Mouse (Mus musculus) megakaryocyte, embryonic 14.5 days (primary cell): ENCODE measurements around the gene Fam168a. TPM values are rescaled to one million over a fixed set of nuclear protein-coding genes. Genes with fewer than 3 reads are reported as not detected.
"Not testable (repeated sequence)": the region's sequence is repeated elsewhere in the genome, so short reads cannot be mapped to it uniquely, and the experiment has no call there.

Experiments
- H3K27me3 ChIP-seq: replicated peaks from 2 replicates; pipeline ENCODE3; 2012; ENCODE audit warnings: inconsistent platforms
- H3K36me3 ChIP-seq: replicated peaks from 2 replicates; pipeline ENCODE3; 2012; ENCODE audit warnings: low read length, inconsistent platforms, mixed read lengths
- H3K4me1 ChIP-seq: 2 replicates; pipeline ENCODE4 v1.6.1; 2012; ENCODE audit warnings: inconsistent platforms
- H3K4me3 ChIP-seq: replicated peaks from 2 replicates; pipeline ENCODE3; 2012; ENCODE audit warnings: moderate library complexity, mild to moderate bottlenecking, inconsistent platforms
- H3K9me3 ChIP-seq: 2 replicates; pipeline ENCODE4 v1.6.1; 2012; ENCODE audit warnings: inconsistent platforms
- FLI1 ChIP-seq: IDR thresholded peaks from 2 replicates; pipeline ENCODE4 v1.6.1; 2012; ENCODE audit warnings: low read length, inconsistent platforms, mixed read lengths
- GATA1 ChIP-seq: IDR thresholded peaks from 3 replicates; pipeline ENCODE4 v1.6.1; 2012; ENCODE audit warnings: mixed read lengths, low read length, inconsistent platforms, borderline replicate concordance
- polyA plus RNA-seq: library from polyadenylated mRNA; stranded (reverse); fragments of >175 nt; gene quantifications from 2 replicates; pipeline ENCODE4 v1.2.3, GENCODE M21; 2012; ENCODE audit warnings: low replicate concordance; ENCODE audit not compliant: insufficient read depth

Fam168a gene
- polyA plus RNA-seq, 1 experiment: 2.9 TPM

DNA sequence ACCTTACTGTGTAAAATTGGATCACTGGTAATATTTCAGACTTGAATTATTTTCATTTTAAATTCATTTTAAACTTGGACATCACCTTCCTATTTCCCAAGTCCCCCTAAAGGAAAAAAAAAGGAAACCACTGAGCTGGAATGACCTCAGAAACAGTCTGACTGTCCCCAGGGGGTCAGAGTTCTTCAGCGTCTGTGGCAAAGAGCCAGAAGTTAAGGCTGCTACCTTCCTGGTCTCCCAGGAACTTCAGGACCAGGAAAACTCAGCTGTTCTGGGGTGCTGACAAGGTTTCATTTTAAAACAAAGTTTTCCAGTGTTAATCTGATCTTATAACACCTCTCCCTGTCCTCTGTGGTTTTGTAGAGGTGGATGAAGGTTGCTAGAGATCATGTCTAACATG, 131.3 kb downstream of the Fam168a start:
- H3K9me3 ChIP-seq: no peaks in the 10 kb centered on the region
- TF ChIP-seq GATA1 (no peak), FLI1 (no peak)
- no peaks in the 10 kb centered on the region for H3K27me3 ChIP-seq
- peaks cover 72% of the 10 kb centered on the region for H3K36me3 ChIP-seq
- peaks cover 17% of the 10 kb centered on the region for H3K4me1 ChIP-seq
- H3K4me3 ChIP-seq: no peak overlapping the region

GRCm38 (mm10) chr7:100839632-100840402, 133.4 kb downstream of the Fam168a start:
- peaks cover 62% of the 10 kb centered on the region for H3K36me3 ChIP-seq
- H3K4me3 ChIP-seq: no peak overlapping the region
- TF ChIP-seq GATA1 (no peak; the same call in 2 of the 3 replicates), FLI1 (no peak)
- no peaks in the 10 kb centered on the region for H3K27me3 ChIP-seq
- peaks cover 33% of the 10 kb centered on the region for H3K4me1 ChIP-seq
- no peaks in the 10 kb centered on the region for H3K9me3 ChIP-seq

GRCm38 (mm10) chr7:100840906-100841305, 134.5 kb downstream of the Fam168a start:
- peaks cover 44% of the 10 kb centered on the region for H3K4me1 ChIP-seq
- H3K4me3 ChIP-seq: no peak overlapping the region
- H3K36me3 ChIP-seq: peaks cover 51% of the 10 kb centered on the region
- no peak for TF ChIP-seq FLI1
- TF ChIP-seq GATA1: no peak
- no peaks in the 10 kb centered on the region for H3K27me3 ChIP-seq
- H3K9me3 ChIP-seq: no peaks in the 10 kb centered on the region

DNA sequence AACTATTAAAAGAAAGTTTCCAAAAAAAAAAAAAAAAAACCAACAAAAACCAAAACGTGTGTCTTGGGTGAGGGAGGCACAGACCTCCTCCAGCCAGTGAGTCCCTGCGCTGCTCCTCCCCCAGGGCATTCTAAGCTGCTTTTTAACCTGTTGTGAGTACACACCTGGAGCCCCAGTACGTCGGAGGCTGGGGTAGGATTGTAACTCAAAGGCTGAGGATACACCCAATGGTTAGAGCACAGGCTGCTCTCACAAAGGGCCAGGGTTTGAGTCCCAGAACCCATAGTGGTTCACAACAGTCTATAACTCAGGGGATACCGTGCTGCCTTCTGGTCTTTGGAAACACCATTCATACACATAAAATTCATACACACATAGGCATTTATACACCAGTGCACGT, 135.2 kb downstream of the Fam168a start:
- TF ChIP-seq FLI1 (no peak), GATA1 (no peak)
- Histone ChIP-seq H3K36me3 (peaks cover 45% of the 10 kb centered on the region), H3K4me3 (no peak overlapping the region), H3K4me1 (peaks cover 51% of the 10 kb centered on the region), H3K9me3 (no peaks in the 10 kb centered on the region), H3K27me3 (no peaks in the 10 kb centered on the region)

DNA sequence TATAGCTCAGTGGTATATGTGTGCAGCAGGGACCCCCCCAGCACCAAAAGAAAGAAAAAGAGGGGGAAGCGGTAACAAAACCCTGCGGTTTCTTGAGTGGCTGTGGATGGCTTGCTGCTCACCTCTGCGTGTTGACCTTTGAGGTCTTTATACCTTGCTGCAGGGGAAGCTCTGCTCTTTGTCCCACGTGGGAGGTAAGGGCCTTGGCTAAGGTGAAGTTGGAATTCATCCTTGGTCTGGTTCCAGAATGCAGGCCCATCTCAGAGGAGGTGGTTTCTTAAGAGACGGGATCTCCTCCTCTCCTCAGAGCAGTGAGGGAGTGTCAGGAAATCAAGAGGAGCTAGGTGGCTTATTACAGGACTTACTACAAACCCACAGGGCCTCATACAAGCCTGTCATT, 135.7 kb downstream of the Fam168a start:
- H3K36me3 ChIP-seq: peaks cover 45% of the 10 kb centered on the region
- H3K9me3 ChIP-seq: no peaks in the 10 kb centered on the region
- peaks cover 57% of the 10 kb centered on the region for H3K4me1 ChIP-seq
- H3K27me3 ChIP-seq: no peaks in the 10 kb centered on the region
- no peak for TF ChIP-seq FLI1
- TF ChIP-seq GATA1: no peak
- no peak overlapping the region for H3K4me3 ChIP-seq

DNA sequence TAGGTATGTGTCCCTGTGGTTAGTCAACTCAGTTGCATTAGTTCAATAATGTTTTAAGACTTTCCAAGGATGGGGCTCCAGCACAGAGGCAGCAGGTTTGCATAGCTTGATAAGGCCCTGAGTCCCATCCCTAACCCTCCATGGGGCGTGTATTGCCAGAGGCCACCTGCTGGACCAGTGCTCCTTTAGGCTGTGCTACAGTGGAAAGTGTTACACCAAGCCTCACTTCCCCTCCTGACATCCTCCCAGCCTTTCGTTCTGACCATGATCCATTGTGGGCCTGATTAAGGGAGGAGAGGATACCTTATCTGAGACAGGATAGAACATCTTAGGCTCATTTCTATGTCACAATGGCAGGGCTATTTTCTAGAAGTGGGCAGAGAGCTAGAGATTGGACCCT, 137.4 kb downstream of the Fam168a start:
- Histone ChIP-seq H3K9me3 (no peaks in the 10 kb centered on the region), H3K36me3 (peaks cover 46% of the 10 kb centered on the region), H3K27me3 (no peaks in the 10 kb centered on the region), H3K4me3 (no peak overlapping the region), H3K4me1 (peaks cover 70% of the 10 kb centered on the region)
- TF ChIP-seq FLI1: no peak
- no peak for TF ChIP-seq GATA1

- Histone ChIP-seq H3K27me3 (no peaks in the 10 kb centered on the region), H3K9me3 (no peaks in the 10 kb centered on the region), H3K36me3 (peaks cover 52% of the 10 kb centered on the region), H3K4me3 (no peak overlapping the region), H3K4me1 (peaks cover 75% of the 10 kb centered on the region)
- no peak for TF ChIP-seq GATA1
- no peak for TF ChIP-seq FLI1
Observed at GRCm38 (mm10) chr7:100844385-100845025, 138.1 kb downstream of the Fam168a start.

- Histone ChIP-seq H3K4me3 (peak overlapping the region; percentile 5), H3K9me3 (no peaks in the 10 kb centered on the region), H3K36me3 (peaks cover 57% of the 10 kb centered on the region), H3K27me3 (no peaks in the 10 kb centered on the region), H3K4me1 (peaks cover 75% of the 10 kb centered on the region)
- TF ChIP-seq GATA1 (no peak), FLI1 (no peak)
Observed at GRCm38 (mm10) chr7:100845026-100845400, 138.6 kb downstream of the Fam168a start.

GRCm38 (mm10) chr7:100845412-100845811, 139.0 kb downstream of the Fam168a start:
- Histone ChIP-seq H3K9me3 (no peaks in the 10 kb centered on the region), H3K4me1 (peaks cover 76% of the 10 kb centered on the region), H3K27me3 (no peaks in the 10 kb centered on the region), H3K4me3 (peak overlapping the region; percentile 76), H3K36me3 (peaks cover 61% of the 10 kb centered on the region)
- TF ChIP-seq GATA1: no peak
- TF ChIP-seq FLI1: 0 out of 2 replicates have a peak, but pooled peaks have one; percentile 28

DNA sequence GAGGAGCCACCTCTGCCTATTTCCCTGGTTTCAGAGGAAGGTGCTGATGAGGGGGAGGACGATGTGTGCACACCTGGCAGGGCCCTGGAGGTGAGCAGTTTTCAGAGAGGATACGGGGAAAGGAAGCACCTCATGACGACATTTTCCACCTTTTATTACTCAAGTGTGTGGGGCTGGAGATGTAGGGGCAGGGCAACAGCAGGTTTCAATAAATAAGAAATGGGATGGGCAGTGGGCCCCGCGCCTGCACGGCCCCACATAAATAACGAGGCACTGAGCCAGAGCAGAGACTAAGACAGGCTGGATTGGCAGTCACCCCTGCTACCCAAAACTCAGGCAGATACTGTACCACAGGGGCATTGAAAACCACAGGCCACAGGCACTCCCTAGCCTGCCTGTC, 139.6 kb downstream of the Fam168a start:
- not testable (repeated sequence) for H3K4me3 ChIP-seq, H3K27me3 ChIP-seq, H3K9me3 ChIP-seq
- H3K36me3 ChIP-seq: peaks cover 67% of the 10 kb centered on the region
- H3K4me1 ChIP-seq: peaks cover 77% of the 10 kb centered on the region
